Mouse (Mus musculus) midbrain, embryonic 11.5 days (tissue): ENCODE results near the gene Eps8l3. TPM values are rescaled to one million over a fixed set of nuclear protein-coding genes. Genes with fewer than 3 reads are reported as not detected.
A peak's percentile ranks its signal among the peaks of the same experiment; 100 is the strongest.

Experiments used
- ATAC-seq: fragments of 200-750 bp; cut with Nextera tagmentation; 2 replicates; pipeline ENCODE4 v1.8.0; 2017; ENCODE audit warnings: moderate TSS enrichment, moderate library complexity; ENCODE audit not compliant: low FRiP score
- DNase-seq: peaks from one replicate; pipeline ENCODE4 v3.0.0; 2015; ENCODE audit warnings: low spot score; ENCODE audit errors: missing footprints
- H3K27ac ChIP-seq: fragments of 300-500 bp; sonication (generic); 2 replicates; pipeline ENCODE4 v1.5.1; 2014; ENCODE audit warnings: low read depth, low read length
- H3K27me3 ChIP-seq: fragments of 300-500 bp; sonication (generic); 2 replicates; pipeline ENCODE4 v1.6.1; 2014; ENCODE audit warnings: mild to moderate bottlenecking, low read length, moderate library complexity, mixed read lengths; ENCODE audit not compliant: control insufficient read depth, insufficient read depth
- H3K36me3 ChIP-seq: fragments of 300-500 bp; sonication (generic); 2 replicates; pipeline ENCODE4 v1.6.1; 2014; ENCODE audit warnings: mild to moderate bottlenecking, low read length, moderate library complexity, mixed read lengths; ENCODE audit not compliant: control insufficient read depth, insufficient read depth
- H3K4me1 ChIP-seq: fragments of 300-500 bp; sonication (generic); 2 replicates; pipeline ENCODE4 v1.6.1; 2014; ENCODE audit warnings: low read length; ENCODE audit not compliant: control insufficient read depth, insufficient read depth
- H3K4me2 ChIP-seq: fragments of 300-500 bp; sonication (generic); 2 replicates; pipeline ENCODE4 v1.6.1; 2014; ENCODE audit warnings: mild to moderate bottlenecking, moderate library complexity
- H3K4me3 ChIP-seq: fragments of 300-500 bp; sonication (generic); 2 replicates; pipeline ENCODE4 v1.5.1; 2014; ENCODE audit warnings: low read depth, low read length
- H3K9ac ChIP-seq: fragments of 300-500 bp; sonication (generic); 2 replicates; pipeline ENCODE4 v1.6.1; 2014; ENCODE audit warnings: low read length
- H3K9me3 ChIP-seq: fragments of 300-500 bp; sonication (generic); 2 replicates; pipeline ENCODE4 v1.6.1; 2016; ENCODE audit warnings: low read length; ENCODE audit not compliant: control insufficient read depth
- WGBS: fragments of 180-500 bp; shearing (Covaris S2); extraction: QIAGEN DNeasy Blood & Tissue Kit; methylation state at CpG from one replicate; pipeline ENCODE4 v1.1.7; 2014; 5-methylcytosine and 5-hydroxymethylcytosine counted together
- polyA plus RNA-seq: library from polyadenylated mRNA; unstranded; fragments of >200 nt; fragmentation: Nextera tagmentation; extraction: Ambion mirVana; gene quantifications from 2 replicates; pipeline ENCODE4 v1.2.1, GENCODE M21; 2014

Eps8l3 gene
- polyA plus RNA-seq, 1 experiment from 2014 or later, result not detected

DNA sequence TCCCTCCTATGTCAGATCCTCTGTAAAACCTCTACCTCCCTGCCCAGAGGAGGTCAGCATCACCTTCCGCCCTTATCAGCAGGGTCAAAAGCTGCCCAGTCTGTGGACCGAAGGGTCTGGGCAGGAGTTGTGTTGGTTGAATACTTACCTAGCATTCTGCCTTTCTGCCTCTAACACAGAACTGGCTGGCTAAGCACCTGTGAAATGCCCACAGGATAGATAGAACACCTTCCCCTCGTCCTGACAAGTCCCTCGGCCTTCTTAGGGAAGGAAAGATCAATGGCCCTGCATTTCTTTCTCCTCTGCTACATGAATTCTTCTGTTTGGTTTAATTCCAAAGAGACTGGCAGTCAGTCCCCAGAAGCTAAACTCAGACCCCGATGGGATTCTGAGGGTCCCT is 13.6 kb upstream of the Eps8l3 start:
- WGBS, result 85% methylated on average over 5 of the region's 5 CpGs
- ATAC-seq (no peak), DNase-seq (no peak)
- Histone ChIP-seq H3K27ac (no peak overlapping the region), H3K4me2 (no peak overlapping the region), H3K4me1 (no peaks in the 10 kb centered on the region), H3K9me3 (no peaks in the 10 kb centered on the region), H3K4me3 (no peak overlapping the region), H3K27me3 (no peaks in the 10 kb centered on the region), H3K9ac (peak overlapping the region; percentile 27; the same call in 1 of the 2 replicates), H3K36me3 (no peaks in the 10 kb centered on the region)

DNA sequence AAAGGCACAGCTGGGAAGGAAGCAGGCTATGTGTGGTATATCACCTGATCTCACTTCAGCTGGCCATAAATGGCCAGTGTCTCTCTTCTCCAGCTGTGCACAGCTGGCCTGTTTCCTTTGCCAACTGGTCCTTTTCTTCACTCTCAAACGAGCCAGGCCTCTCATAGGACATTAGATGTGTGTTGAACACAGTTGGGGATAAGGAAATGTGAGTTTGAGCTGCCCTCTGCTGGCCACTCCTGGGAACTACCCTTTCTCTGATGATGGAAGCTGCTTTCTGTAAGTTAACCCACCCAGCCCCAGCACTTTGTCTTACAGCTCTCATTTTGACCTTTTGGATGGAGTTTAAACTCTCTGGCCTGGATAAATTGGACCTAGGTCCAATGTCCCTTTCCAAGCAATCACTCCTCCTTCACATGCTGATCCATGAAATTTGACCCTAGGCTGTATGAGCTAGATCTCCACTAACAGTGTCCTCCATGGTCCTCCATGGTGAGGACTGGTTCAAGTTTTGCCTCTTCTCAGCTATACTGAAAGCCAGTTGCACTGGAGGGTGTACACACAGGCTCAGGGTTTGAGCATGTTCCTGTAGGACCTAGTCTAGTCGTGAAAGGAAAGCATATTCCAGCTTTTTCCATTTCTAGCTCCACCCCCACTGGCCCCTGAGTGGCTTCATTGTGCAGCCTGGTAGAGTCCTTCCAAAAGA is 13.0 kb upstream of the Eps8l3 start:
- WGBS, result 9% methylated on average over 2 of the region's 2 CpGs

DNA sequence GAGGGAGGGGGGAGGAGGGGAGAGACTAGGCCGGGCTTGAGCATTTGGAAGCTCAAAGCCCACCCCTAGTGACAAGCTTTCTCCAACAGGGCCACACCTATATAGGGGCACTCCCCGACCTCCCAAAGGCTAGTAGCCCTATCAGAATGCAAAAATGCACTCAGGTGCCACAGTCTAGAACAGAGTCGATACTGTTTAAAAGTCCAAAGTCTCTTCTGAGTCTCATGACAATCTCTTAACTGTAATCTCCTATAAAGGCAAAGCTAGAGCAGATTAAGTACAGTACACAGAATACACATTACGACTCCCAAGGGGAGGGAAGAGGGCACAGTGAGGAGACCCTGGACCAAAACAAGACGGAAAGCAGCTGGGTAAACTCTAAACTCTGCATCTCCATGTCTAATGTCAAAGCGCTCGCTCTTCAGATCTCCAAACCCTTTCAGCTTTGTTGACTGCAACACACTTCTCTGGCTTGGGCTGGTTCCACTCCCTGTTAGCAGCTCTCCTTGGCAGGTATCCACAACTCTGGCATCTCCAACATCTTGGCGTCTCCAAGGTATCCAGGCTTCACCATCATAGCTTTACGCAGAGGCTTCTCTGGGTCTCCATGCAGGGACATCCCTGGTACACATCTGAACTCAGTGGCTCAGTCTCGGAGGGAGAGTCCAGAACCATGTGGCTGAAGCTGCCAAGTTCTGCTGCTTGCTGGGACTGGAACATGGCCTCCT is 11.5 kb upstream of the Eps8l3 start:
- peaks cover 3% of the 10 kb centered on the region; the same call in 1 of the 2 replicates for H3K4me1 ChIP-seq
- H3K9me3 ChIP-seq, result no peaks in the 10 kb centered on the region
- ATAC-seq (no peak), DNase-seq (no peak)
- 78% methylated on average over 10 of the region's 10 CpGs for WGBS
- no peak overlapping the region for H3K4me3 ChIP-seq
- H3K27ac ChIP-seq, result no peak overlapping the region
- no peak overlapping the region for H3K9ac ChIP-seq
- no peaks in the 10 kb centered on the region for H3K27me3 ChIP-seq
- no peaks in the 10 kb centered on the region for H3K36me3 ChIP-seq
- H3K4me2 ChIP-seq, result no peak overlapping the region

More for the DNA sequence above, 13.0 kb upstream of the Eps8l3 start:
- Histone ChIP-seq H3K4me3 (no peak overlapping the region), H3K27me3 (no peaks in the 10 kb centered on the region), H3K27ac (no peak overlapping the region), H3K9ac (peak overlapping the region; percentile 27; the same call in 1 of the 2 replicates), H3K4me1 (peaks cover 3% of the 10 kb centered on the region; the same call in 1 of the 2 replicates), H3K36me3 (no peaks in the 10 kb centered on the region), H3K4me2 (no peak overlapping the region), H3K9me3 (no peaks in the 10 kb centered on the region)
- DNase-seq (peak; percentile 98), ATAC-seq (peak; percentile 66)

DNA sequence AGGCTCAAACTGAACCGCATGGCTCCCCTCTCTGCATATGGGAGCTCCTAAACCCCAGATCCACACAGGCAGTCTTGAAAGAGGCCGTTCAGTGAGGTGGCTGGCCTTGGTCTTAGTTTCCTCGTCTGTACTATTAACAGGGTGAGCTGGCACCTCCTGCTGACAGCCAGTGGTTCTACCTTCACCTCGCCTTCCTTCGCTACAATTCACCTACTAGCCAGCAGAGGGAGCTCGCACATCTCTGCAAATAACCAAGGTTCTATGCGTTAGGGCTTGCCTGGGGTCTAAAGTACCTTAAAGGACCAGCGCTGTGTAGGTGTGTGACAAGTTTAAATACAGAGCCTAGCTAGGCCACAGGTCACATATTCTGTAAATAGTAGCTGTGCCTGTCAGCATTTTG is 9.9 kb upstream of the Eps8l3 start:
- Histone ChIP-seq H3K4me2 (no peak overlapping the region), H3K4me3 (no peak overlapping the region), H3K27ac (no peak overlapping the region), H3K9ac (no peak overlapping the region), H3K27me3 (no peaks in the 10 kb centered on the region), H3K4me1 (peaks cover 3% of the 10 kb centered on the region; the same call in 1 of the 2 replicates), H3K36me3 (no peaks in the 10 kb centered on the region), H3K9me3 (no peaks in the 10 kb centered on the region)
- ATAC-seq (peak; percentile 59), DNase-seq (peak; percentile 98)
- 6% methylated on average over 8 of the region's 8 CpGs for WGBS

DNA sequence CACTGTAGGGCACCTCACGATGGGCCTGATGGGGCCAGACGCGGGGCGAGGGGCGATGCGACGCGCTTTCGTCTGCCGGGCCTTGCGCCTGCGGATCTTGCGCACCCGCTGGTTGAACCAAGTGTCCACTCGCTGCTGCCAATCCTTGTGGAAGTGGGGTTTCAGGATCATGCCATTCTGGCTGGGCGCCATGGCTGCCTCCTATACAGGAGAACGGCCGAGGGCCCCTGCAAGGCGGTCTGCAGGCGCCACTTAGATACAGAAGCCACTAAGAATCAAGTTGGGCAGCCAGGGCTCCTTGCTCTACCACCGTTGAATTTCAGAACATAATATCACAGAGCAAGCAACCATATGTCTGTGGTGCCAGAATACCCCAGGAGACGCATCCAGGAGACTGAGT is 8.6 kb upstream of the Eps8l3 start:
- DNase-seq (no peak), ATAC-seq (no peak)
- no peaks in the 10 kb centered on the region for H3K36me3 ChIP-seq
- WGBS, result 85% methylated on average over 22 of the region's 22 CpGs
- peaks cover 3% of the 10 kb centered on the region; the same call in 1 of the 2 replicates for H3K4me1 ChIP-seq
- no peaks in the 10 kb centered on the region for H3K9me3 ChIP-seq
- no peaks in the 10 kb centered on the region for H3K27me3 ChIP-seq
- no peak overlapping the region for H3K27ac ChIP-seq
- no peak overlapping the region for H3K4me3 ChIP-seq
- no peak overlapping the region for H3K4me2 ChIP-seq
- no peak overlapping the region for H3K9ac ChIP-seq

DNA sequence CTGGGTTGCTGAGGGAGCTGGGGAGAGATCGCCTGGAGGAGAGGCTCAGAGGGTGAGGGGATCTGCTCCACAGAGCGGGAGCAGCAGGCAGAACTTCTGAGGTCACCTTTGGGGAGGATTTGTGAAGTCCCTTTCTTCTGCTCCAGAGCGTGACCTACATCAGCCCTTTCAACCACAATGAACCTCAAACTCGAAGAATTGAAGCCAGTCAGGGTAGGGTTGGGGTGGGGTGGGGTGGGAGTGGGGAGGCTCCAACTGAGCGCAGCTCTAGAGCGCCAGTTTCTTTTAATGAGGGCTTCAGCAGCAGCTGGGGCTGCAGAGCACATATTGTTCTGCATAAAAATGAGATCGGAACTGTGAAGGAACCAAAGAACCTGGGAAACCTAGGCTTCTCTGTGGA is 7.9 kb upstream of the Eps8l3 start:
- ATAC-seq (peak; percentile 67), DNase-seq (no peak)
- 16% methylated on average over 7 of the region's 7 CpGs for WGBS
- H3K36me3 ChIP-seq, result no peaks in the 10 kb centered on the region
- H3K27ac ChIP-seq, result no peak overlapping the region
- no peaks in the 10 kb centered on the region for H3K9me3 ChIP-seq
- peak overlapping the region; percentile 16; the same call in 1 of the 2 replicates for H3K9ac ChIP-seq
- H3K4me2 ChIP-seq, result no peak overlapping the region
- no peaks in the 10 kb centered on the region for H3K27me3 ChIP-seq
- no peak overlapping the region for H3K4me3 ChIP-seq
- H3K4me1 ChIP-seq, result peaks cover 3% of the 10 kb centered on the region; the same call in 1 of the 2 replicates

DNA sequence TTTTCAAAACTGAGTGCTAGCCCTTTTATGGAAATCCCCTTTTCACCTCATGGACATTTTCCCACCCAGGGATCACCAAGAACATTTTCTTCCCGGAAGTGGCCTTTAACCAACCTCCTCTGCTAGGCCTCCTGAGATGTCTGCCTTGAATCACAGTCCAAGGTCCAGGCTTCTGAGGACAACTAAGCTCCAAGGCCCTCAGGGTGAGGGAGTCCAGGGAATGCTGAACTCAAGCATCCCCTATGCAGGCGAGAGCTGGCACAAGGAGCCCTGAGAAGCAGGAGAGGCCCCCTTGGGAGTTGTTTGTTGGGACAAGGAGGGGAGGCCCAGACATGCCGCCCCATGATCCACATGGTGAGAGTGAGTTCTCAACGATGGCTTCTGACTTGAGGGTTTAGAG is 7.1 kb upstream of the Eps8l3 start:
- Histone ChIP-seq H3K4me2 (no peak overlapping the region), H3K36me3 (no peaks in the 10 kb centered on the region), H3K27ac (no peak overlapping the region), H3K4me3 (no peak overlapping the region), H3K9ac (no peak overlapping the region), H3K4me1 (peaks cover 3% of the 10 kb centered on the region; the same call in 1 of the 2 replicates), H3K27me3 (no peaks in the 10 kb centered on the region), H3K9me3 (no peaks in the 10 kb centered on the region)
- whole genome bisulfite sequencing, result 72% methylated on average over 4 of the region's 4 CpGs
- ATAC-seq (no peak), DNase-seq (no peak)

DNA sequence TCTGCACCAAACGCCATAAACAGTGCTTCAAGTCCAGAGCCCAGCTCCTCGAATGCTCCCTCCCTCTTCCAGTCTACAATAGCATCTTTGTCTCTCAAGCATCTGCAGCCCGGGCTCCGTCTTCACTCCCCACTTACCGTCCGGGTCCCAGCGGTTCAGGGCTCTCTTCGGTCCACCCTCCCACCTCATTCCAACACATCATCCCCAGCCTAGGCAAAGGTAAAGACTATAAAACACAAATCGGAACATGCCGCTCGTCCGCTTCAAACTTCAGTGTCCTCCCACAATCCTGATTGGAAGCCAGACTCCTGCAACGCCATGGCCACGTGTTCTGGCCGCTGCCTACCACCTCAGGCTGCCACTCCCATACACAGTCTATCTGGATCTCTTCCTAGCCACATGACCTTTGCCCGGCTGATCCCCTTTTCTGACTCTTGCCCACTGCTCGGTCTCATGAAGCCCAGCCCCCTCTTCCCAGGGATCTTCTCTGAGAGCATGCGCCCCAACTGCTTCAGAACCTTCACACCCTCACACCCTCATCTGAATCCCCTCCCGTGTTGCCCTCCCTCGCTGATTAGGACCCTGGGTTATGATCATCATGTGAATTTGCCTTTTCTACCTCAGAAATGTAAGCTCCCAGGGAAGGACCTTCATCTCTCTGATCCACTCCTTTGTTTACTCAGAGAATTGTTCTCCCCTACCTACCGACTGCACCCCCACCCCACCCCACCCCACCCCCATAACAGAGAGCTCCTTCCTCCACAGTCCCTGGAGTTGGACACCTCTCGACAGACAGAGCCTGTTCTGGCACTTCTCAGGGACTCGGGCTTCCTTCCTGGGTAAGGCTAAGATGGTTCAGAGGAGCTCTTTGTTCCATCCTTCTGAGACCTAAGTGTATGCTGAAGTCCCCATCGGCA is 3.4 kb upstream of the Eps8l3 start:
- Histone ChIP-seq H3K9ac (no peak overlapping the region), H3K27ac (no peak overlapping the region), H3K4me2 (no peak overlapping the region), H3K4me3 (no peak overlapping the region), H3K4me1 (peaks cover 3% of the 10 kb centered on the region; the same call in 1 of the 2 replicates), H3K36me3 (no peaks in the 10 kb centered on the region), H3K9me3 (no peaks in the 10 kb centered on the region), H3K27me3 (no peaks in the 10 kb centered on the region)
- ATAC-seq, result no peak
- DNase-seq, result no peak
- whole genome bisulfite sequencing, result 84% methylated on average over 24 of the region's 24 CpGs
